Mouse (Mus musculus): ENCODE measurements around the gene Zbtb1. TPM values are rescaled to one million over a fixed set of nuclear protein-coding genes. Genes with fewer than 3 reads are reported as not detected.

Zbtb1 gene
- polyA plus RNA-seq, 1 experiment from 2014 or later: 3.3 TPM

DNA sequence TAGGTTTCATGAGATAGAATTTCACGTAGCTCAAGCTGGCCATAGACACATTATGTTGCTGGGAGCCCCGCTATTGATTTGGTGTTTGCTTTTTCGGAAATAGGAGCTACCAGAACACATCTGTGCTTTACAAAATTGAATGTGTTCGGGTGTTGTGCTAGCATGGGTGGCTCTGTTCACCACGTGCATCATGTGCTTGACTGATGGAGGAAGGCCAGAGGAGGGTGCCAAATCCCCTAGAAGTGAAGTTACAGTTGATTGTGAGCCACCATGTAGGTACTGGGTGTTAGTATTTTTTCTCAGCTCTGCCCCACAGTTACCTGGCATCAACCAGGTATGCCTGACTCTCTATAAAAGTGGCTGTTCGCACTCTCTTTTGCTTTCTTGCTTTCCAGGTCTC, 74.8 kb downstream of the Zbtb1 start:
- Histone ChIP-seq H3K27me3 (replicated peaks) (no peaks in the 10 kb centered on the region), H3K27ac (replicated peaks) (no peak overlapping the region), H3K4me1 (no peaks in the 10 kb centered on the region), H3K36me3 (no peaks in the 10 kb centered on the region), H3K4me2 (no peak overlapping the region), H3K9ac (replicated peaks) (no peak overlapping the region), H3K9me3 (replicated peaks) (no peaks in the 10 kb centered on the region), H3K4me3 (replicated peaks) (no peak overlapping the region)
- ATAC-seq (ENCODE audit: low FRiP score): no peak
- WGBS: 89% methylated on average over 6 of the region's 6 CpGs

DNA sequence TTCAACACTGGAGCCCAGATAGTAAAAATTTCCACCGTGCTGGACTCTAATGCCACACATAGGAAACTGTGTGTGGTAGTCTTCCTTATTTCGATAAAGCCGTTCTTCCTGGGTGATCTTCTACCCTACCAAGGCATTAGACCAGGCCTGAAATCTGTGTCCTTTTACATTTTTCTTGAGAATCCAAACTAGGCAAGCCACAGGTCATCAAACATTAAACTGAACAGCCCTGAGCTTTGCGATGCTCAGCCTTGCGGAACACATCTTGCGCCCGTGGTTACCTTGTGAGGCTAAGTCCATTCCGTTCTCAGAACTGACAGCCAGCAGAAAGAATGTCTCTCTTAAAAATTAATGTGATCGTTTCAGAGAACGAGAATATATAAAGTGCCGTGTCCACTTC, 76.1 kb downstream of the Zbtb1 start:
- Histone ChIP-seq H3K4me3 (replicated peaks) (no peak overlapping the region), H3K9me3 (replicated peaks) (no peaks in the 10 kb centered on the region), H3K4me2 (no peak overlapping the region), H3K27ac (replicated peaks) (no peak overlapping the region), H3K9ac (replicated peaks) (no peak overlapping the region), H3K4me1 (no peaks in the 10 kb centered on the region), H3K27me3 (replicated peaks) (no peaks in the 10 kb centered on the region), H3K36me3 (no peaks in the 10 kb centered on the region)
- no peak for ATAC-seq (ENCODE audit: low FRiP score)
- WGBS: 73% methylated on average over 11 of the region's 11 CpGs

Other genes with a start within 250 kb of the Zbtb1 start
- gene Esr2, start 193.0 kb upstream of the Zbtb1 start, polyA plus RNA-seq (2015; fragmentation: Nextera tagmentation; extraction: Ambion mirVana): 0.11 and 0.17 TPM in 2 replicates
- gene Tex21, start 123.5 kb upstream of the Zbtb1 start, polyA plus RNA-seq (2015; fragmentation: Nextera tagmentation; extraction: Ambion mirVana): not detected in 2 replicates
- 29.3 and 43.5 TPM in 2 replicates for gene Mthfd1, start 115.0 kb upstream of the Zbtb1 start, polyA plus RNA-seq (2015; fragmentation: Nextera tagmentation; extraction: Ambion mirVana)
- 11.9 and 12.6 TPM in 2 replicates for gene Akap5, start 45.4 kb upstream of the Zbtb1 start, polyA plus RNA-seq (2015; fragmentation: Nextera tagmentation; extraction: Ambion mirVana)
- gene Zbtb25, start 664 bp upstream of the Zbtb1 start, polyA plus RNA-seq (2015; fragmentation: Nextera tagmentation; extraction: Ambion mirVana): 13.1 and 15.2 TPM in 2 replicates
- 5.7 and 8.2 TPM in 2 replicates for gene Hspa2, start 33.9 kb downstream of the Zbtb1 start, polyA plus RNA-seq (2015; fragmentation: Nextera tagmentation; extraction: Ambion mirVana)
- gene Ppp1r36, start 47.3 kb downstream of the Zbtb1 start, polyA plus RNA-seq (2015; fragmentation: Nextera tagmentation; extraction: Ambion mirVana): 0.92 and 1.6 TPM in 2 replicates
- 1.1 and 3.6 TPM in 2 replicates for gene Plekhg3, start 160.6 kb downstream of the Zbtb1 start, polyA plus RNA-seq (2015; fragmentation: Nextera tagmentation; extraction: Ambion mirVana)